Mouse (Mus musculus) inflammation-experienced regulatory T-cells, adult 6 months (primary cell): ENCODE measurements around the gene Cnot10. TPM values are rescaled to one million over a fixed set of nuclear protein-coding genes. Genes with fewer than 3 reads are reported as not detected.

Experiments used
- ATAC-seq: one replicate; pipeline ENCODE4 v1.8.0; 2017
- polyA plus RNA-seq, 3 experiments: library from polyadenylated mRNA; unstranded; fragments of 100-300 nt; shearing (Covaris generic); gene quantifications; one replicate each; pipeline ENCODE4 v1.2.1; 2017

Gene Cnot10
- 10 to 100 TPM; 21.2 to 24.4 (median 23.6) TPM for polyA plus RNA-seq

- peak; percentile 99 for ATAC-seq
Measured at GRCm38 (mm10) chr9:114639839-114640646, at the start of gene Cnot10. Cnot10 (minus strand) TSS chr9:114640184.

- ATAC-seq, result peak; percentile 44
Measured at GRCm38 (mm10) chr9:114688953-114689407, 49.0 kb upstream of the Cnot10 start.

- peak; percentile 82 for ATAC-seq
Measured at GRCm38 (mm10) chr9:114688252-114688952, 48.4 kb upstream of the Cnot10 start, which contains the start of gene Dync1li1. Dync1li1 (plus strand) TSS chr9:114688790.

- ATAC-seq, result no peak
Measured at GRCm38 (mm10) chr9:114687639-114688038, 47.7 kb upstream of the Cnot10 start.

GRCm38 (mm10) chr9:114686245-114686644 lies 46.3 kb upstream of the Cnot10 start:
- ATAC-seq, result no peak

- ATAC-seq, result no peak
Measured at GRCm38 (mm10) chr9:114682193-114682592, 42.2 kb upstream of the Cnot10 start.

GRCm38 (mm10) chr9:114680531-114680930 lies 40.5 kb upstream of the Cnot10 start:
- ATAC-seq, result no peak

GRCm38 (mm10) chr9:114679944-114680343 lies 40.0 kb upstream of the Cnot10 start:
- ATAC-seq, result no peak

GRCm38 (mm10) chr9:114678576-114678975 lies 38.6 kb upstream of the Cnot10 start:
- no peak for ATAC-seq

GRCm38 (mm10) chr9:114673626-114674025 lies 33.6 kb upstream of the Cnot10 start:
- no peak for ATAC-seq

- ATAC-seq, result no peak
Measured at GRCm38 (mm10) chr9:114672703-114673561, 32.9 kb upstream of the Cnot10 start.

- ATAC-seq, result no peak
Measured at GRCm38 (mm10) chr9:114671946-114672345, 32.0 kb upstream of the Cnot10 start.

- no peak for ATAC-seq
Measured at GRCm38 (mm10) chr9:114669011-114669410, 29.0 kb upstream of the Cnot10 start.

- no peak for ATAC-seq
Measured at GRCm38 (mm10) chr9:114668047-114668446, 28.1 kb upstream of the Cnot10 start.

- no peak for ATAC-seq
Measured at GRCm38 (mm10) chr9:114666858-114667257, 26.9 kb upstream of the Cnot10 start.

GRCm38 (mm10) chr9:114663782-114664181 lies 23.8 kb upstream of the Cnot10 start:
- no peak for ATAC-seq

- ATAC-seq, result no peak
Measured at GRCm38 (mm10) chr9:114661991-114662390, 22.0 kb upstream of the Cnot10 start.

GRCm38 (mm10) chr9:114660983-114661382 lies 21.0 kb upstream of the Cnot10 start:
- no peak for ATAC-seq

GRCm38 (mm10) chr9:114660506-114660905 lies 20.5 kb upstream of the Cnot10 start:
- no peak for ATAC-seq

- ATAC-seq, result no peak
Measured at GRCm38 (mm10) chr9:114656701-114657100, 16.7 kb upstream of the Cnot10 start.

- no peak for ATAC-seq
Measured at GRCm38 (mm10) chr9:114655356-114655755, 15.4 kb upstream of the Cnot10 start.

GRCm38 (mm10) chr9:114650938-114651634 lies 11.1 kb upstream of the Cnot10 start:
- ATAC-seq, result peak; percentile 82
